Mouse (Mus musculus) midbrain, embryonic 13.5 days (tissue): Measurements from ENCODE around the gene Usp53. TPM values are rescaled to one million over a fixed set of nuclear protein-coding genes. Genes with fewer than 3 reads are reported as not detected.
A peak's percentile ranks its signal among the peaks of the same experiment; 100 is the strongest.

Source experiments
- ATAC-seq: fragments of 200-750 bp; cut with Nextera tagmentation; 2 replicates; pipeline ENCODE4 v1.8.0; 2017; ENCODE audit warnings: mild to moderate bottlenecking, moderate TSS enrichment, moderate library complexity
- H3K27ac ChIP-seq: fragments of 300-500 bp; sonication (generic); 2 replicates; pipeline ENCODE4 v1.5.1; 2015; ENCODE audit warnings: inconsistent platforms, mild to moderate bottlenecking, moderate library complexity
- H3K27me3 ChIP-seq: fragments of 300-500 bp; sonication (generic); 2 replicates; pipeline ENCODE4 v1.6.1; 2015; ENCODE audit warnings: mild to moderate bottlenecking, inconsistent platforms
- H3K36me3 ChIP-seq: fragments of 300-500 bp; sonication (generic); 2 replicates; pipeline ENCODE4 v1.6.1; 2015; ENCODE audit warnings: mild to moderate bottlenecking, inconsistent platforms
- H3K4me1 ChIP-seq: fragments of 300-500 bp; sonication (generic); replicated peaks from 2 replicates; pipeline ENCODE4 v1.6.1; 2015; ENCODE audit warnings: inconsistent platforms
- H3K4me2 ChIP-seq: fragments of 300-500 bp; sonication (generic); replicated peaks from 2 replicates; pipeline ENCODE4 v1.6.1; 2015; ENCODE audit warnings: moderate library complexity, mild to moderate bottlenecking, inconsistent platforms
- H3K4me3 ChIP-seq: fragments of 300-500 bp; sonication (generic); replicated peaks from 2 replicates; pipeline ENCODE4 v1.5.1; 2015; ENCODE audit warnings: mild to moderate bottlenecking, inconsistent platforms
- H3K9ac ChIP-seq: fragments of 300-500 bp; sonication (generic); replicated peaks from 2 replicates; pipeline ENCODE4 v1.6.1; 2015; ENCODE audit warnings: mild to moderate bottlenecking, inconsistent platforms
- H3K9me3 ChIP-seq: fragments of 300-500 bp; sonication (generic); 2 replicates; pipeline ENCODE4 v1.6.1; 2016; ENCODE audit warnings: mild to moderate bottlenecking, inconsistent platforms
- WGBS: fragments of 180-500 bp; shearing (Covaris S2); methylation state at CpG from one replicate; pipeline ENCODE4 v1.1.7; 2015; 5-methylcytosine and 5-hydroxymethylcytosine counted together
- polyA plus RNA-seq: library from polyadenylated mRNA; unstranded; fragments of >200 nt; fragmentation: Nextera tagmentation; extraction: Ambion mirVana; gene quantifications from 2 replicates; pipeline ENCODE4 v1.2.1, GENCODE M21; 2015

The Usp53 gene
- polyA plus RNA-seq, 1 experiment from 2014 or later, result 7.0 TPM

- WGBS, result 69% methylated on average over 1 of the region's 1 CpGs
- Histone ChIP-seq H3K9ac (no peak overlapping the region), H3K9me3 (no peaks in the 10 kb centered on the region), H3K27ac (no peak overlapping the region), H3K4me3 (no peak overlapping the region), H3K36me3 (no peaks in the 10 kb centered on the region), H3K4me1 (peaks cover 4% of the 10 kb centered on the region; the same call in 1 of the 2 replicates), H3K4me2 (no peak overlapping the region), H3K27me3 (no peaks in the 10 kb centered on the region)
- ATAC-seq, result no peak
Observed at GRCm38 (mm10) chr3:122986386-122986785, 2.1 kb upstream of the Usp53 start.

GRCm38 (mm10) chr3:122985183-122985944 is 1.1 kb upstream of the Usp53 start:
- no peak for ATAC-seq
- 19% methylated on average over 13 of the region's 13 CpGs for WGBS
- peak overlapping the region; percentile 75 for H3K4me2 ChIP-seq
- peak overlapping the region; percentile 87 for H3K9ac ChIP-seq
- H3K36me3 ChIP-seq, result no peaks in the 10 kb centered on the region
- peak overlapping the region; percentile 82 for H3K4me3 ChIP-seq
- no peaks in the 10 kb centered on the region for H3K9me3 ChIP-seq
- H3K27me3 ChIP-seq, result no peaks in the 10 kb centered on the region
- peaks cover 4% of the 10 kb centered on the region; the same call in 1 of the 2 replicates for H3K4me1 ChIP-seq
- H3K27ac ChIP-seq, result peak overlapping the region; percentile 91

GRCm38 (mm10) chr3:122983849-122984248 is 461 bp downstream of the Usp53 start:
- H3K4me2 ChIP-seq, result peak overlapping the region; percentile 75
- H3K36me3 ChIP-seq, result no peaks in the 10 kb centered on the region
- ATAC-seq, result peak; percentile 93
- H3K4me1 ChIP-seq, result peaks cover 4% of the 10 kb centered on the region; the same call in 1 of the 2 replicates
- WGBS, result 0% methylated on average over 28 of the region's 30 CpGs
- peak overlapping the region; percentile 82 for H3K4me3 ChIP-seq
- no peaks in the 10 kb centered on the region for H3K27me3 ChIP-seq
- no peaks in the 10 kb centered on the region for H3K9me3 ChIP-seq
- peak overlapping the region; percentile 90 for H3K27ac ChIP-seq
- peak overlapping the region; percentile 76 for H3K9ac ChIP-seq

GRCm38 (mm10) chr3:122975964-122976363 is 8.3 kb downstream of the Usp53 start:
- H3K36me3 ChIP-seq, result no peaks in the 10 kb centered on the region
- H3K27ac ChIP-seq, result no peak overlapping the region
- no peaks in the 10 kb centered on the region for H3K27me3 ChIP-seq
- H3K4me1 ChIP-seq, result 0 out of 2 replicates have a peak, but pooled peaks cover 4% of the 10 kb centered on the region
- no peak for ATAC-seq
- WGBS, result 90% methylated on average over 1 of the region's 1 CpGs
- H3K4me2 ChIP-seq, result no peak overlapping the region
- no peak overlapping the region for H3K9ac ChIP-seq
- no peak overlapping the region for H3K4me3 ChIP-seq
- no peaks in the 10 kb centered on the region for H3K9me3 ChIP-seq

GRCm38 (mm10) chr3:122975363-122975762 is 8.9 kb downstream of the Usp53 start:
- Histone ChIP-seq H3K36me3 (no peaks in the 10 kb centered on the region), H3K9ac (no peak overlapping the region), H3K27ac (no peak overlapping the region), H3K9me3 (no peaks in the 10 kb centered on the region), H3K4me1 (0 out of 2 replicates have a peak, but pooled peaks cover 4% of the 10 kb centered on the region), H3K4me2 (no peak overlapping the region), H3K4me3 (no peak overlapping the region), H3K27me3 (no peaks in the 10 kb centered on the region)
- ATAC-seq, result no peak
- 86% methylated on average over 4 of the region's 4 CpGs for WGBS

GRCm38 (mm10) chr3:122974833-122975232 is 9.5 kb downstream of the Usp53 start:
- no peak overlapping the region for H3K27ac ChIP-seq
- H3K4me3 ChIP-seq, result no peak overlapping the region
- H3K4me2 ChIP-seq, result no peak overlapping the region
- WGBS, result 77% methylated on average over 3 of the region's 3 CpGs
- no peaks in the 10 kb centered on the region for H3K36me3 ChIP-seq
- H3K4me1 ChIP-seq, result 0 out of 2 replicates have a peak, but pooled peaks cover 4% of the 10 kb centered on the region
- ATAC-seq, result no peak
- no peaks in the 10 kb centered on the region for H3K27me3 ChIP-seq
- H3K9me3 ChIP-seq, result no peaks in the 10 kb centered on the region
- H3K9ac ChIP-seq, result no peak overlapping the region

- no peak for ATAC-seq
- Histone ChIP-seq H3K27me3 (no peaks in the 10 kb centered on the region), H3K27ac (no peak overlapping the region), H3K4me3 (no peak overlapping the region), H3K36me3 (0 out of 2 replicates have a peak, but pooled peaks cover 6% of the 10 kb centered on the region), H3K9ac (no peak overlapping the region), H3K4me2 (no peak overlapping the region), H3K9me3 (no peaks in the 10 kb centered on the region), H3K4me1 (0 out of 2 replicates have a peak, but pooled peaks cover 4% of the 10 kb centered on the region)
- 77% methylated on average over 3 of the region's 3 CpGs for WGBS
Observed at GRCm38 (mm10) chr3:122972126-122972822, 12.0 kb downstream of the Usp53 start.

GRCm38 (mm10) chr3:122968391-122968790 is 15.9 kb downstream of the Usp53 start:
- Histone ChIP-seq H3K9ac (no peak overlapping the region), H3K4me3 (no peak overlapping the region), H3K27me3 (no peaks in the 10 kb centered on the region), H3K4me2 (no peak overlapping the region), H3K9me3 (no peaks in the 10 kb centered on the region), H3K36me3 (0 out of 2 replicates have a peak, but pooled peaks cover 6% of the 10 kb centered on the region), H3K4me1 (no peaks in the 10 kb centered on the region), H3K27ac (no peak overlapping the region)
- no peak for ATAC-seq
- 94% methylated on average over 9 of the region's 9 CpGs for WGBS

- no peaks in the 10 kb centered on the region for H3K4me1 ChIP-seq
- no peak overlapping the region for H3K9ac ChIP-seq
- no peak overlapping the region for H3K4me3 ChIP-seq
- no peaks in the 10 kb centered on the region for H3K9me3 ChIP-seq
- WGBS, result 93% methylated on average over 5 of the region's 5 CpGs
- H3K36me3 ChIP-seq, result 0 out of 2 replicates have a peak, but pooled peaks cover 6% of the 10 kb centered on the region
- no peak for ATAC-seq
- H3K27me3 ChIP-seq, result no peaks in the 10 kb centered on the region
- no peak overlapping the region for H3K4me2 ChIP-seq
- no peak overlapping the region for H3K27ac ChIP-seq
Observed at GRCm38 (mm10) chr3:122964301-122964700, 20.0 kb downstream of the Usp53 start.

- H3K4me2 ChIP-seq, result no peak overlapping the region
- H3K9me3 ChIP-seq, result no peaks in the 10 kb centered on the region
- WGBS, result 94% methylated on average over 2 of the region's 2 CpGs
- H3K27me3 ChIP-seq, result no peaks in the 10 kb centered on the region
- peaks cover 9% of the 10 kb centered on the region for H3K36me3 ChIP-seq
- no peak overlapping the region for H3K4me3 ChIP-seq
- no peak for ATAC-seq
- no peak overlapping the region for H3K9ac ChIP-seq
- H3K27ac ChIP-seq, result no peak overlapping the region
- H3K4me1 ChIP-seq, result no peaks in the 10 kb centered on the region
Observed at GRCm38 (mm10) chr3:122950129-122950528, 34.2 kb downstream of the Usp53 start.

GRCm38 (mm10) chr3:122943387-122943890 is 40.9 kb downstream of the Usp53 start:
- ATAC-seq, result no peak
- Histone ChIP-seq H3K4me1 (no peaks in the 10 kb centered on the region), H3K36me3 (peaks cover 2% of the 10 kb centered on the region; the same call in 1 of the 2 replicates), H3K4me2 (no peak overlapping the region), H3K9me3 (no peaks in the 10 kb centered on the region), H3K27me3 (no peaks in the 10 kb centered on the region), H3K4me3 (no peak overlapping the region), H3K9ac (no peak overlapping the region), H3K27ac (no peak overlapping the region)
- WGBS, result 80% methylated on average over 6 of the region's 6 CpGs

GRCm38 (mm10) chr3:122939215-122939614 is 45.1 kb downstream of the Usp53 start:
- Histone ChIP-seq H3K9ac (no peak overlapping the region), H3K9me3 (no peaks in the 10 kb centered on the region), H3K4me2 (no peak overlapping the region), H3K4me3 (no peak overlapping the region), H3K27ac (no peak overlapping the region), H3K4me1 (no peaks in the 10 kb centered on the region), H3K27me3 (no peaks in the 10 kb centered on the region), H3K36me3 (peaks cover 1% of the 10 kb centered on the region; the same call in 1 of the 2 replicates)
- 88% methylated on average over 2 of the region's 2 CpGs for WGBS
- no peak for ATAC-seq
